Mouse (Mus musculus) heart, embryonic 13.5 days (tissue): Measurements from ENCODE around the gene Tgfbr3. TPM values are rescaled to one million over a fixed set of nuclear protein-coding genes. Genes with fewer than 3 reads are reported as not detected.

ENCODE experiments used
- ATAC-seq: fragments of 200-750 bp; cut with Nextera tagmentation; 2 replicates; pipeline ENCODE4 v1.8.0; 2017; ENCODE audit warnings: moderate TSS enrichment; ENCODE audit not compliant: insufficient number of reproducible peaks, low FRiP score, low TSS enrichment; ENCODE audit errors: extremely low read depth
- H3K27ac ChIP-seq: fragments of 300-500 bp; sonication (generic); replicated peaks from 2 replicates; pipeline ENCODE4 v1.5.1; 2015; ENCODE audit warnings: moderate library complexity, mild to moderate bottlenecking, inconsistent platforms
- H3K27me3 ChIP-seq: fragments of 300-500 bp; sonication (generic); replicated peaks from 2 replicates; pipeline ENCODE4 v1.6.1; 2015; ENCODE audit warnings: mild to moderate bottlenecking, inconsistent platforms
- H3K36me3 ChIP-seq: fragments of 300-500 bp; sonication (generic); 2 replicates; pipeline ENCODE4 v1.6.1; 2015; ENCODE audit warnings: mild to moderate bottlenecking, inconsistent platforms
- H3K4me1 ChIP-seq: fragments of 300-500 bp; sonication (generic); 2 replicates; pipeline ENCODE4 v1.6.1; 2015; ENCODE audit warnings: inconsistent platforms
- H3K4me2 ChIP-seq: fragments of 300-500 bp; sonication (generic); 2 replicates; pipeline ENCODE4 v1.6.1; 2015; ENCODE audit warnings: inconsistent platforms, mild to moderate bottlenecking, moderate library complexity
- H3K4me3 ChIP-seq: fragments of 300-500 bp; sonication (generic); 2 replicates; pipeline ENCODE4 v1.5.1; 2015; ENCODE audit warnings: moderate library complexity, mild to moderate bottlenecking, inconsistent platforms
- H3K9ac ChIP-seq: fragments of 300-500 bp; sonication (generic); 2 replicates; pipeline ENCODE4 v1.6.1; 2015; ENCODE audit warnings: inconsistent platforms, mild to moderate bottlenecking, moderate library complexity
- H3K9me3 ChIP-seq: fragments of 300-500 bp; sonication (generic); 2 replicates; pipeline ENCODE4 v1.6.1; 2016; ENCODE audit warnings: inconsistent platforms
- WGBS: fragments of 180-500 bp; shearing (Covaris S2); methylation state at CpG from one replicate; pipeline ENCODE4 v1.1.7; 2015; ENCODE audit warnings: mixed read lengths; 5-methylcytosine and 5-hydroxymethylcytosine counted together
- polyA plus RNA-seq: library from polyadenylated mRNA; unstranded; fragments of >200 nt; fragmentation: Nextera tagmentation; extraction: Ambion mirVana; gene quantifications from 2 replicates; pipeline ENCODE4 v1.2.1, GENCODE M21; 2015

Gene Tgfbr3
- polyA plus RNA-seq, 1 experiment from 2014 or later, result 19.1 TPM

DNA sequence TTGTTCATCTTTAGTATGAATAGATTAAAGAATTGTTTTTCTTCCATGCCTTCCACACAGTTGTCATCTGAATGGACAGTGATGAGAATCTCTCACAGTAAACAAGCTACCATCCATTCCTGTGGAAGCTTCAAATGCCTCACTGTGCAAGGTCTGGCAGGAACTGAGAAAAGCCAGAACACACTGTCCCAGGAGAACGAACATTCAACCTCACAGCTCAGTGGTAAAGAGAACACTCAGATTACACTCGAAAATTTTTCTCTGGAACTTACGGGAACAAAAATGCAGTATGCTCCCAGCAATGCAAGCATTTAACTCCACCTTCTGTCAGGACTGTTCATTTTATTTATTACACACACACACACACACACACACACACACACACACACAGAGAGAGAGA is 13.2 kb downstream of the Tgfbr3 start:
- no peak overlapping the region for H3K4me2 ChIP-seq
- peaks cover 7% of the 10 kb centered on the region; the same call in 1 of the 2 replicates for H3K9me3 ChIP-seq
- peak overlapping the region; percentile 41; the same call in 1 of the 2 replicates for H3K27ac ChIP-seq
- H3K36me3 ChIP-seq, result peaks cover 9% of the 10 kb centered on the region; the same call in 1 of the 2 replicates
- 22% methylated on average over 3 of the region's 3 CpGs for WGBS
- H3K27me3 ChIP-seq, result no peaks in the 10 kb centered on the region
- no peak overlapping the region for H3K4me3 ChIP-seq
- H3K4me1 ChIP-seq, result peaks cover 54% of the 10 kb centered on the region
- no peak for ATAC-seq
- H3K9ac ChIP-seq, result no peak overlapping the region

DNA sequence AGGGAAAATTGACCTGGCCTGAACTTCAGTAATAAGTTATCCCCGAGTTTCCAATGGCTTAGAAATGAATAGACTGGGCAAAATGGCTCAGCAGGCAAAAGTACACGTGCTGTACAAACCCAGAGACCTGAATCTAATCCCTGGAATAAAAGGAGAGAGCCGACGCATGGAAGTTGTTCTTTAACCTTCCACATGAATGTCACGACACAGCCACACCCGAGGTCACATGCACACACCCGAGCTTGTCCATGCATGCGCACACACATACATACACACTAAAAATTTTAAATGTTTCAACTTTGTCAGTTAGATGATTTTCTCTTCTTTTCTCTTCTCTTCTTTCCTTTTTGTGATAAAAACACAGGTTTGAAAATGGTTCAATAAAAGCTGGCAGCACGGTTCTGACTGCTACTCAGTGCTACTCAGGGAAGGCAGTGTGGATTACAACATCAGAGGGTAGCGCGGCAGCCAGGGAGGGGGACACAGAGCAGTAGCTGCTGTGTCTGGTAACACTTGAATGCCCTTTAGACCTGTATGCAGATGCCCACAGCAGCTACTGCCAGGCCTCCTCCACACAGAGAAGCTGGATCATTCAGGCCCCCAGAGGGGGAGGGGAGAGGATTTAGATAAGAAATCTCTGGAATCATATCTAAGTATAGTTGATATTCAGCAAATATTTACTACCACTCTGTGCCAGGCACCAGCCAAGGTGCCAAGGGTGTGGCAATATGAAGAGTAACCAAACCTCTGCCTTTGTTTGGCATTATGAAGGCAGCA is 17.0 kb downstream of the Tgfbr3 start:
- Histone ChIP-seq H3K36me3 (no peaks in the 10 kb centered on the region), H3K4me2 (no peak overlapping the region), H3K9ac (peak overlapping the region; percentile 58; the same call in 1 of the 2 replicates), H3K4me3 (no peak overlapping the region), H3K9me3 (no peaks in the 10 kb centered on the region), H3K4me1 (peaks cover 72% of the 10 kb centered on the region), H3K27me3 (no peaks in the 10 kb centered on the region), H3K27ac (no peak overlapping the region)
- WGBS, result 68% methylated on average over 11 of the region's 11 CpGs
- ATAC-seq, result no peak

GRCm38 (mm10) chr5:107269006-107269328 is 20.5 kb downstream of the Tgfbr3 start:
- H3K4me2 ChIP-seq, result peak overlapping the region; percentile 45
- H3K4me1 ChIP-seq, result peaks cover 57% of the 10 kb centered on the region
- H3K4me3 ChIP-seq, result no peak overlapping the region
- WGBS, result 33% methylated on average over 6 of the region's 6 CpGs
- no peak for ATAC-seq
- peaks cover 13% of the 10 kb centered on the region; the same call in 1 of the 2 replicates for H3K36me3 ChIP-seq
- no peaks in the 10 kb centered on the region for H3K27me3 ChIP-seq
- peak overlapping the region; percentile 70 for H3K9ac ChIP-seq
- H3K9me3 ChIP-seq, result no peaks in the 10 kb centered on the region
- H3K27ac ChIP-seq, result peak overlapping the region; percentile 54

DNA sequence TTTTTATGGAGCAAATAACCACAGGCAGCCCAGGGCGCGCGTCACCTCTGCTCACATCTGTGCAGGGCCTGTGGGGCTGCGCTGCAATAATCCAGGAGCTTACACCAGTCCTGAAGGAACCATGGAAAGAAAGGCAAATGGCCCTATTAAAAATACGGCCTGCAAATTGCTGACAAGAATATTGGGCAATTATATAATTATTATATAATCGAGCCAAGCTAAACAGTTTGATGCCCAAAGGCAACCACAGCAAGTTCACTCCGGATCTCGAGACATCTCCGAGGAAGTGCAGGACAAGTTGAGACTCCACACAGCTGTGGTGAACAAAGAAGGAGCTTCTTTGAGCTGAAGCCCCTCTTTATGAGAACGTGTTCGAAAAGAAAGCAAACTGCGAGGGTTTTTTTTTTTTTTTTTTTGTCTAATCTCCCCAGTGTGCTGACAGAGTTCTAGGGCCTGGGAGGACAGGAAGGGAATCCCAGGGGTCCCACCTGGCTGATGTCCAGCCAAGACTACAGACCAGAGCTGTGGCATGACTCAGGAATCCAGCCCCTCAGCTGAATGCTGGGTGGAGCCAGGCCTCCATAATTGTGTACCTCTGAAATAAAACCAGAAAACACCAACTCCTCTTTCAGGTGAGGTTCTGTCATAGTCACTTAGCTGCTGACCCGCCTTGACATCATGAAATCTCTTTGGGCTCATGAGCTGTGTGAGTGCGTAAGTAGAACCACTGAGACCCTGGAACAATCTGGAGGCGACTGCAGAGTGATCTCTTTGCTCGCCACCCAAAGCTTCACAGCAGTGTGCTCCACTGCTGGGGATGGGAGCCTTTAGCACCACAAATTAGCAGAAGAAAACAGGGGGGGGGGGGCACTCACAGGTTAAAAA is 21.1 kb downstream of the Tgfbr3 start:
- Histone ChIP-seq H3K4me3 (no peak overlapping the region), H3K36me3 (peaks cover 19% of the 10 kb centered on the region), H3K9ac (peak overlapping the region; percentile 70), H3K9me3 (no peaks in the 10 kb centered on the region), H3K4me2 (peak overlapping the region; percentile 45), H3K27ac (peak overlapping the region; percentile 54), H3K27me3 (no peaks in the 10 kb centered on the region), H3K4me1 (peaks cover 55% of the 10 kb centered on the region)
- ATAC-seq, result no peak
- WGBS, result 53% methylated on average over 16 of the region's 16 CpGs

DNA sequence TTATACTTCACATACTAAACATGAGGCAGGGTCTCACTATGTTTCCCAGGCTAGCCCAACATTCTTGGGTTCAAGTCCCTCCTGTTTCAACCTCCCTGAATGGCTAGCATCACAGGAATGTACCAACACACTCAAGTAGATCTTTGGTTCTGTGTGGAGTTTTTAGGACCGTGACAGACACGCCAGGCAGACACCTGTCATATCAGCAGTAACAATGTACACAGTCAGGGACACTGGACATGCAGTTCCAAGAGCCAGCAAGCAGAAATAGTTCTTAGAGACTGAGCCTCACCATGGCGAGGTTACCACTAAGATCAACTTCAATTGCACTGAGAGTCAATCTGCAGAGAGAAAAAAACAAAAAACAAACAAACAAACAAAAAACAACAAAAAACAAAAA is 22.9 kb downstream of the Tgfbr3 start:
- H3K4me3 ChIP-seq, result no peak overlapping the region
- no peak overlapping the region for H3K27ac ChIP-seq
- WGBS, result 45% methylated on average over 3 of the region's 3 CpGs
- no peak overlapping the region for H3K4me2 ChIP-seq
- no peak for ATAC-seq
- peaks cover 21% of the 10 kb centered on the region for H3K36me3 ChIP-seq
- H3K4me1 ChIP-seq, result peaks cover 51% of the 10 kb centered on the region
- H3K27me3 ChIP-seq, result no peaks in the 10 kb centered on the region
- no peak overlapping the region for H3K9ac ChIP-seq
- no peaks in the 10 kb centered on the region for H3K9me3 ChIP-seq

- WGBS, result 79% methylated on average over 16 of the region's 16 CpGs
- Histone ChIP-seq H3K9ac (no peak overlapping the region), H3K27me3 (no peaks in the 10 kb centered on the region), H3K36me3 (peaks cover 21% of the 10 kb centered on the region), H3K4me1 (peaks cover 47% of the 10 kb centered on the region), H3K4me3 (no peak overlapping the region), H3K27ac (no peak overlapping the region), H3K4me2 (no peak overlapping the region), H3K9me3 (no peaks in the 10 kb centered on the region)
- ATAC-seq, result no peak
These were observed 24.7 kb downstream of the Tgfbr3 start for GRCm38 (mm10) chr5:107264426-107265360.

- H3K27me3 ChIP-seq, result no peaks in the 10 kb centered on the region
- no peak overlapping the region for H3K9ac ChIP-seq
- peaks cover 43% of the 10 kb centered on the region for H3K4me1 ChIP-seq
- no peak overlapping the region for H3K27ac ChIP-seq
- ATAC-seq, result no peak
- H3K4me3 ChIP-seq, result no peak overlapping the region
- WGBS, result 84% methylated on average over 3 of the region's 3 CpGs
- no peak overlapping the region for H3K4me2 ChIP-seq
- H3K36me3 ChIP-seq, result peaks cover 28% of the 10 kb centered on the region
- H3K9me3 ChIP-seq, result no peaks in the 10 kb centered on the region
These were observed 25.6 kb downstream of the Tgfbr3 start for GRCm38 (mm10) chr5:107263836-107264235.

DNA sequence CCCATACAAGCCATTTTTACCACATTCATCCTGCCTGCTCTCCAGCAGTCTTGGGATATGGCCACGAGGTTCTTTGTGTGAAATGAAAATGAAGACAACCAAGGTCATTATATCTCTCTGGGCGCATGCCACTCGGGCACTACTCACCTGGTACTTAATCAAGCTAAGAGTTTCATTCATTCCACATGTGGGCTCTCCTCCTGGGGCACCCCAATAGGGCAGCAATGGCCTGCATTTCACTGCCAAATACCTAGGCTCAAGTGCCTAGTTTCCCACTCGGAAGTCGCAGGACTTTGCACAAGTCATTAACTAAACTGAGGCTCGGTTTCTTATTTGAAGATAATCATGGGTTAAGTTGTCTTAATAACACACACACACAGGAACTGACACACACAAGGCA is 27.5 kb downstream of the Tgfbr3 start:
- Histone ChIP-seq H3K9me3 (no peaks in the 10 kb centered on the region), H3K4me3 (no peak overlapping the region), H3K27ac (no peak overlapping the region), H3K4me1 (peaks cover 24% of the 10 kb centered on the region), H3K36me3 (peaks cover 29% of the 10 kb centered on the region), H3K4me2 (no peak overlapping the region), H3K9ac (no peak overlapping the region), H3K27me3 (no peaks in the 10 kb centered on the region)
- ATAC-seq, result no peak
- 80% methylated on average over 6 of the region's 6 CpGs for WGBS

- peaks cover 18% of the 10 kb centered on the region for H3K4me1 ChIP-seq
- WGBS, result 69% methylated on average over 10 of the region's 10 CpGs
- H3K9ac ChIP-seq, result no peak overlapping the region
- H3K9me3 ChIP-seq, result no peaks in the 10 kb centered on the region
- H3K4me2 ChIP-seq, result no peak overlapping the region
- H3K4me3 ChIP-seq, result no peak overlapping the region
- no peaks in the 10 kb centered on the region for H3K27me3 ChIP-seq
- peaks cover 26% of the 10 kb centered on the region for H3K36me3 ChIP-seq
- no peak overlapping the region for H3K27ac ChIP-seq
- ATAC-seq, result no peak
These were observed 28.5 kb downstream of the Tgfbr3 start for GRCm38 (mm10) chr5:107260708-107261495.

DNA sequence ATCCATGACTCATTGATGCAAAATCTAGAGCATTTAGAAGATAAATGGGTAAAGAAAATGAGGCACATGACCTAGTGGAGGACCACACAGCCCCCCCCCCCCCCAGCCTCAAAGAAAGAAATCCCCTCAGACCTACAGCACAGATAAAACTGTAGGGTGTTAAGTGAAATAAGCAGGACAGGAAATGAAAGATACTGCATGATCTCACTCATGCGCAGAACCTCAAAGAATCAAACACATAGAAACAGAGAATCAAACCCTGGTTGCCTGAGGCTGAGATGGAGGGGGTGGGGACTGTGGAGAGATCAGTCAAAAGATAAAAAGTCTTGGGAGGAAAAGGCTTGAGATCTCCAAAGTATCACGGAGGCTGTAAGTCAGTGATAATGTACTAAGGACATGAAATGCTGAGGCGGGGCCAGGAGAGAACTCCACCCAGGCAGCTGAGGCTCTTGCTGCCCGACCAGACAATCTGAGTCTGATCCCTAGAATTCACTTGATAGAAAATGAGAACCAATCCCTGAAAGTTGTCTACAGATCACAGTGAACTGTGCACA is 29.9 kb downstream of the Tgfbr3 start:
- H3K27ac ChIP-seq, result no peak overlapping the region
- no peak overlapping the region for H3K4me2 ChIP-seq
- H3K36me3 ChIP-seq, result peaks cover 31% of the 10 kb centered on the region
- ATAC-seq, result no peak
- H3K4me3 ChIP-seq, result no peak overlapping the region
- H3K27me3 ChIP-seq, result no peaks in the 10 kb centered on the region
- H3K4me1 ChIP-seq, result peaks cover 18% of the 10 kb centered on the region
- H3K9me3 ChIP-seq, result no peaks in the 10 kb centered on the region
- 66% methylated on average over 4 of the region's 4 CpGs for WGBS
- no peak overlapping the region for H3K9ac ChIP-seq
